Mouse (Mus musculus) cerebellum, adult 2 months (tissue): ENCODE data around the gene Dio1.

Experiments
- CTCF ChIP-seq: fragments of 200-500 bp; IDR thresholded peaks from 2 replicates; pipeline ENCODE4 v1.5.1; 2011; ENCODE audit warnings: low read depth, mild to moderate bottlenecking, control low read depth, low read length, moderate library complexity, borderline replicate concordance; ENCODE audit not compliant: insufficient read depth
- POLR2A ChIP-seq: fragments of 200-500 bp; IDR thresholded peaks from 2 replicates; pipeline ENCODE4 v1.6.1; 2011; ENCODE audit warnings: low read length, control low read depth, borderline replicate concordance; ENCODE audit not compliant: insufficient read depth

- no peak for TF ChIP-seq POLR2A
- TF ChIP-seq CTCF: no peak
Observed at GRCm38 (mm10) chr4:107273683-107274082, 33.3 kb downstream of the Dio1 start.
